Mouse (Mus musculus): ENCODE data around the gene Psmd12.
A peak's percentile ranks its signal among the peaks of the same experiment; 100 is the strongest.
"Not testable (repeated sequence)": the region's sequence is repeated elsewhere in the genome, so short reads cannot be mapped to it uniquely, and the experiment has no call there.

DNA sequence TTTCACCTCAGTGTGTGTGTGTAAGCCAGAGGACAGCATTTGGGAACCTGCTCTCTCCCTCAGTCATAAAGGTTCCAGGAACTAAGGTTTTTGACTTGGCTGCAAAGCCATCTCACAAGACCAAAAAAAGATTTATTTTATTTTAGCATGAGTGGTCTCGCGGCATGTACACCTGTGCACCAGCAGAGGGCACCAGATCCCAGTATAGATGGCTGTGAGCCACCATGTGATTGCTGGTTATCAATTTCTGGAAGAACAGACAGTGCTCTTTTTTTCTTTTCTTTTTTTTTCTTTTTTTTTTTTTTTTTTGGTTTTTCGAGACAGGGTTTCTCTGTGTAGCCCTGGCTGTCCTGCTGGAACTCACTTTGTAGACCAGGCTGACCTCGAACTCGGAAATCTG is 32.7 kb downstream of the Psmd12 start:
- TF ChIP-seq EP300 (IDR thresholded peaks at IDR 0.05; ENCODE audit: low read depth), result not testable (repeated sequence)
- TF ChIP-seq CTCF (IDR thresholded peaks at IDR 0.05; ENCODE audit: low read depth), result peak; percentile 87
